Mouse (Mus musculus): ENCODE measurements around the gene Stradb. TPM values are rescaled to one million over a fixed set of nuclear protein-coding genes. Genes with fewer than 3 reads are reported as not detected.

Stradb gene
- 14.9 and 24.8 TPM in 2 replicates for polyA plus RNA-seq (2012; rRNA removed; ENCODE audit: low replicate concordance)

DNA sequence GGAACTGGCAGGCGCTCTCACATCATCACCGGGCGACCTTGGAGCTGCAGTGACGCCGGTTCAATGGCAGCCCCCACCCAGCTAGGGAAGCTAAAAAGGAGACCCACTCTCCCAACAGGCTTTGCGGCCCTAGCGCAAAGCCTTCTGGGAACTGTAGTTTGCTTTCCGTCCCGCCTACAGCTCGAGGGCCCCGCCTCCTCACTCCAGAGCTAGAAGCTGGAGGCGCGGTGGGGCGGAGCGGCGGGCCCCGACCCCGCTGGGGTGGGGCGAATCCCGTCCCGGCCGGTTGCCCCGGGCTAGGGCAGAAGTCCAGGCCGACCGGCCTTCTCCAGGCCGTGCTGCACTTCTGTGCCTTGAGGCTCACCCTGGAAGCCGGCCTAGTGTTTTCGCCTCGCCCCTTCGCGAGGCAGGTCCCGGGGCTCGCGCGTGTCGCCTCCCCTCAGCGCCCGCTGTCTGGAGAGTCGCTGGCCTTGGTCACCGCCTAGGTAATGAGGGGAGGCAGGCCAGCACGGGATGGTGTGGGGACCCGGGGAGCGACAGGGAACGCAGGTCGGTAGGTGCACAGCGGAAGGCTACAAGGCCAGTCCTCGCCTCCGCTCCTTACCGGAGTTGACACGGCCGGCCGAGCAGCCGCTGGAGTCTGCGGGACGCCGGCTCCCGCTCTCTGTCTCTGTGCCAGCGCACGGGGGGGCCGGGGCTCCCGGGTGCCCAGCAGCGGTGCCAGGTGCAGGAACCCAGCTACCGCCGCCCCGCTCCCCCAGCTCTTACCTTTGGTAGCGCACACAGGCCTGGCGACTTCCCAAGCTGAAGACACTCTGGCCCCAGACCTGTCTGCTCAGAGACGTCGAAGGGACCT, at the start of gene Stradb, which contains the start of gene Trak2:
Stradb (plus strand) TSS at position 157 of the 856 bp plus-strand sequence.
Trak2 (minus strand) TSS at position 65 of the 856 bp plus-strand sequence.

Other genes with a start within 250 kb of the Stradb start
- gene Casp8, start 178.1 kb upstream of the Stradb start, polyA plus RNA-seq (2012; rRNA removed; ENCODE audit: low replicate concordance): 8.5 and 10.5 TPM in 2 replicates
- 25.9 and 30.5 TPM in 2 replicates for gene Trak2, start 92 bp upstream of the Stradb start, polyA plus RNA-seq (2012; rRNA removed; ENCODE audit: low replicate concordance)
- gene C2cd6, start 121.4 kb downstream of the Stradb start, polyA plus RNA-seq (2012; rRNA removed; ENCODE audit: low replicate concordance): not detected in 2 replicates
- 7.5 and 12.3 TPM in 2 replicates for gene Tmem237, start 146.9 kb downstream of the Stradb start, polyA plus RNA-seq (2012; rRNA removed; ENCODE audit: low replicate concordance)
- 0.89 and 2.0 TPM in 2 replicates for gene Mpp4, start 189.9 kb downstream of the Stradb start, polyA plus RNA-seq (2012; rRNA removed; ENCODE audit: low replicate concordance)

Data from subcutaneous adipose tissue, adult 2 months (tissue).